Comparison of ENCODE assay signal across 25 mouse cellular contexts in the genomic region with DNA sequence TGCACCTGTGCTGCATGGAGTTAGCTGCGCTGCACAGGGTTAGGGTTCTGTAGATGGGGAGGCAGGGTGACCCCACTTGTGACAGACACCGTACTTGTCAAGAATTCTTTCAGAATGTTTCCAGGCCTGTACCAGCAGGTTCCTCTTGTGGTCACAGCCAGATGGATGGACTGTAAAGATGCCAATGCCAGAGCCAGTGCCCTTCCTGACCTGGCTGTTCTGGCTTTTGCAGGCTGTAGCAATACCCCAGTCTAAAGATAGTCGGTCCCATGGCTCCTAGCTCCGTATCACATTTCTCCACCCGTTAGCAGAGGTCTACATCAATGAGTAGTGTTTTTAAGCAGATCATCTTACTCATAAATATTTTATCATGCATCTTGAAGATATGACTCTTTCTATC.
DNase-seq lines count a peak whose midpoint lies in the region; ATAC-seq lines count a peak whose summit lies in the region.
"Had no signal": no experiment of that assay in that cellular context is flagged by ENCODE, and none has a peak within 500 bp of the region (broad histone marks: within the 10 kb centered on the region; RNA-seq: fewer than 3 reads in every experiment).

No protein-coding gene starts in this region.

- no peak overlapping the region for H3K4me2 ChIP-seq in neural tube, embryonic 13.5 days
- peak overlapping the region; percentile 35; the same call in 1 of the 2 replicates for H3K4me2 ChIP-seq in neural tube, embryonic 15.5 days
- H3K4me2 ChIP-seq in liver, embryonic 11.5 days: no peak overlapping the region
- H3K4me2 ChIP-seq: embryonic facial prominence, embryonic 13.5 days; hindbrain, embryonic 14.5 days; kidney, embryonic 15.5 days; limb, embryonic 13.5 days; liver, embryonic 12.5 days; midbrain, embryonic 13.5 days had no signal

- no peak overlapping the region for H3K9ac ChIP-seq in neural tube, embryonic 13.5 days
- H3K9ac ChIP-seq in neural tube, embryonic 15.5 days (replicated peaks): no peak overlapping the region
- H3K9ac ChIP-seq in liver, embryonic 11.5 days (ENCODE audit: low read depth, low read length): no peak overlapping the region
- H3K9ac ChIP-seq: embryonic facial prominence, embryonic 13.5 days; hindbrain, embryonic 14.5 days; kidney, embryonic 15.5 days; limb, embryonic 13.5 days; liver, embryonic 12.5 days; liver, postnatal 0 days; midbrain, embryonic 13.5 days had no signal

- no peak for ATAC-seq in neural tube, embryonic 13.5 days (ENCODE audit: low read depth)
- no peak for ATAC-seq in neural tube, embryonic 15.5 days (ENCODE audit: low FRiP score)
- no peak for ATAC-seq in liver, embryonic 11.5 days (replicated peaks; ENCODE audit: low FRiP score)
- ATAC-seq: forebrain, embryonic 16.5 days; inflammation-experienced regulatory T-cells, adult 6 months; liver, embryonic 12.5 days; liver, postnatal 0 days; midbrain, embryonic 13.5 days had no signal

- no peaks in the 10 kb centered on the region for H3K9me3 ChIP-seq in heart, embryonic 10.5 days
- H3K9me3 ChIP-seq in neural tube, embryonic 13.5 days: no peaks in the 10 kb centered on the region
- H3K9me3 ChIP-seq in neural tube, embryonic 15.5 days (replicated peaks): no peaks in the 10 kb centered on the region
- H3K9me3 ChIP-seq in liver, embryonic 11.5 days (ENCODE audit: control insufficient read depth, low read length): no peaks in the 10 kb centered on the region
- H3K9me3 ChIP-seq: embryonic facial prominence, embryonic 13.5 days; forebrain, embryonic 10.5 days; kidney, embryonic 15.5 days; limb, embryonic 13.5 days; liver, embryonic 12.5 days; midbrain, embryonic 13.5 days had no signal

- 0 out of 2 replicates have a peak, but pooled peaks cover 13% of the 10 kb centered on the region for H3K27me3 ChIP-seq in heart, embryonic 10.5 days (ENCODE audit: insufficient read depth, poor library complexity, severe bottlenecking)
- H3K27me3 ChIP-seq in neural tube, embryonic 13.5 days: no peaks in the 10 kb centered on the region
- no peaks in the 10 kb centered on the region for H3K27me3 ChIP-seq in neural tube, embryonic 15.5 days (replicated peaks)
- no peaks in the 10 kb centered on the region for H3K27me3 ChIP-seq in liver, embryonic 11.5 days (replicated peaks; ENCODE audit: control insufficient read depth, insufficient read depth, low read length)
- H3K27me3 ChIP-seq: embryonic facial prominence, embryonic 13.5 days; kidney, embryonic 15.5 days; limb, embryonic 13.5 days; liver, embryonic 12.5 days; midbrain, embryonic 13.5 days had no signal

- WGBS in heart, embryonic 10.5 days: 67% methylated on average over 5 of the region's 5 CpGs
- 91% methylated on average over 5 of the region's 5 CpGs for WGBS in neural tube, embryonic 13.5 days
- WGBS in neural tube, embryonic 15.5 days: 92% methylated on average over 5 of the region's 5 CpGs
- 72% methylated on average over 5 of the region's 5 CpGs for WGBS in liver, embryonic 11.5 days

- no peak overlapping the region for H3K4me3 ChIP-seq in heart, embryonic 10.5 days
- no peak overlapping the region for H3K4me3 ChIP-seq in neural tube, embryonic 13.5 days
- no peak overlapping the region for H3K4me3 ChIP-seq in neural tube, embryonic 15.5 days (replicated peaks)
- no peak overlapping the region for H3K4me3 ChIP-seq in liver, embryonic 11.5 days (ENCODE audit: low read depth, low read length)
- H3K4me3 ChIP-seq: embryonic facial prominence, embryonic 13.5 days; forebrain, embryonic 10.5 days; kidney, embryonic 15.5 days; limb, embryonic 13.5 days; liver, embryonic 12.5 days; midbrain, embryonic 13.5 days had no signal

- peaks cover 15% of the 10 kb centered on the region for H3K4me1 ChIP-seq in heart, embryonic 10.5 days
- peaks cover 16% of the 10 kb centered on the region for H3K4me1 ChIP-seq in neural tube, embryonic 13.5 days (replicated peaks)
- H3K4me1 ChIP-seq in neural tube, embryonic 15.5 days: peaks cover 11% of the 10 kb centered on the region
- H3K4me1 ChIP-seq in liver, embryonic 11.5 days (replicated peaks; ENCODE audit: control insufficient read depth, insufficient read depth, low read length): peaks cover 3% of the 10 kb centered on the region; the same call in 1 of the 2 replicates
- H3K4me1 ChIP-seq: embryonic facial prominence, embryonic 13.5 days; forebrain, embryonic 10.5 days; kidney, embryonic 15.5 days; midbrain, embryonic 13.5 days had no signal

- no peaks in the 10 kb centered on the region for H3K36me3 ChIP-seq in heart, embryonic 10.5 days
- H3K36me3 ChIP-seq in neural tube, embryonic 13.5 days: no peaks in the 10 kb centered on the region
- H3K36me3 ChIP-seq in neural tube, embryonic 15.5 days: no peaks in the 10 kb centered on the region
- H3K36me3 ChIP-seq in liver, embryonic 11.5 days (ENCODE audit: control insufficient read depth, insufficient read depth, low read length): 0 out of 2 replicates have a peak, but pooled peaks cover 2% of the 10 kb centered on the region
- H3K36me3 ChIP-seq: embryonic facial prominence, embryonic 13.5 days; forebrain, embryonic 10.5 days; kidney, embryonic 15.5 days; limb, embryonic 13.5 days; midbrain, embryonic 13.5 days had no signal

- intact Hi-C loops in gastrocnemius, postnatal 36 days (cut with DNase I): no loop called here

- DNase-seq in heart, adult 8-10 months (ENCODE audit: low spot score): peak; percentile 44
- DNase-seq in heart, embryonic 10.5 days (ENCODE audit: low spot score): no peak
- no peak for DNase-seq in neural tube, embryonic 10.5 days (ENCODE audit: extremely low spot score, low spot score)
- DNase-seq in gastrocnemius, postnatal 36 days: peak; percentile 13 to 35
- no peak for DNase-seq in liver, embryonic 11.5 days (ENCODE audit: low spot score)
- no peak for DNase-seq in layer of hippocampus, adult 18-20 months (ENCODE audit: low spot score in 2 of 2)
- DNase-seq: adrenal gland, postnatal 25 days; B cell, adult 2 months; cerebellum, adult 11-12 months; cerebellum, adult 9-11 months; embryo, embryonic 11 days; kidney, adult 18-20 months; liver, postnatal 0 days had no signal

- H3K27ac ChIP-seq in heart, embryonic 10.5 days: no peak overlapping the region
- peak overlapping the region; percentile 20; the same call in 1 of the 2 replicates for H3K27ac ChIP-seq in neural tube, embryonic 13.5 days (replicated peaks)
- 0 out of 2 replicates have a peak overlapping the region, but pooled peaks have one; percentile 15 for H3K27ac ChIP-seq in neural tube, embryonic 15.5 days (replicated peaks)
- no peak overlapping the region for H3K27ac ChIP-seq in liver, embryonic 11.5 days (ENCODE audit: low read depth, low read length)
- H3K27ac ChIP-seq: embryonic facial prominence, embryonic 13.5 days; forebrain, embryonic 10.5 days; hindbrain, embryonic 14.5 days; kidney, embryonic 15.5 days; limb, embryonic 13.5 days; liver, embryonic 12.5 days; macrophage; midbrain, embryonic 13.5 days had no signal

Comparison
In these comparisons a context has a peak if more than half of its experiments do, and no peak if none do; other contexts are left out.
1. DNase-seq: peak in heart, adult 8-10 months (single experiment) and gastrocnemius, postnatal 36 days (2 of 2); none in heart, embryonic 10.5 days (single experiment), neural tube, embryonic 10.5 days (single experiment), liver, embryonic 11.5 days (single experiment) and layer of hippocampus, adult 18-20 months (0 of 2).
2. H3K27ac ChIP-seq: peak in neural tube, embryonic 13.5 days (single experiment) and neural tube, embryonic 15.5 days (single experiment); none in heart, embryonic 10.5 days (single experiment) and liver, embryonic 11.5 days (single experiment).